Mouse (Mus musculus) limb, embryonic 14.5 days (tissue): ENCODE measurements around the gene Dab2. TPM values are rescaled to one million over a fixed set of nuclear protein-coding genes. Genes with fewer than 3 reads are reported as not detected.

Experiments used
- ATAC-seq: fragments of 200-750 bp; cut with Nextera tagmentation; 2 replicates; pipeline ENCODE4 v1.8.0; 2017; ENCODE audit warnings: low read depth, moderate number of reproducible peaks, moderate TSS enrichment; ENCODE audit not compliant: low FRiP score
- DNase-seq: peaks from one replicate; pipeline ENCODE4 v3.0.0-alpha.2; 2015; ENCODE audit warnings: low spot score
- H3K27ac ChIP-seq: fragments of 300-500 bp; sonication (generic); replicated peaks from 2 replicates; pipeline ENCODE4 v1.5.1; 2014; ENCODE audit warnings: low read depth, mild to moderate bottlenecking, low read length, moderate library complexity, mixed read lengths
- H3K27me3 ChIP-seq: fragments of 300-500 bp; sonication (generic); 2 replicates; pipeline ENCODE4 v1.6.1; 2014; ENCODE audit warnings: low read length, mixed read lengths; ENCODE audit not compliant: control insufficient read depth, insufficient read depth
- H3K36me3 ChIP-seq: fragments of 300-500 bp; sonication (generic); 2 replicates; pipeline ENCODE4 v1.6.1; 2014; ENCODE audit warnings: mild to moderate bottlenecking, low read length, moderate library complexity, mixed read lengths; ENCODE audit not compliant: control insufficient read depth, insufficient read depth
- H3K4me1 ChIP-seq: fragments of 300-500 bp; sonication (generic); 2 replicates; pipeline ENCODE4 v1.6.1; 2014; ENCODE audit warnings: antibody characterized with exemption, low read length, mixed read lengths; ENCODE audit not compliant: control insufficient read depth, insufficient read depth
- H3K4me2 ChIP-seq: fragments of 300-500 bp; sonication (generic); replicated peaks from 2 replicates; pipeline ENCODE4 v1.6.1; 2014; ENCODE audit warnings: low read depth, mild to moderate bottlenecking, low read length, moderate library complexity; ENCODE audit not compliant: severe bottlenecking
- H3K4me3 ChIP-seq: fragments of 300-500 bp; sonication (generic); replicated peaks from 2 replicates; pipeline ENCODE4 v1.5.1; 2014; ENCODE audit warnings: low read length
- H3K9ac ChIP-seq: fragments of 300-500 bp; sonication (generic); 2 replicates; pipeline ENCODE4 v1.6.1; 2014; ENCODE audit warnings: mild to moderate bottlenecking, low read depth, low read length, moderate library complexity; ENCODE audit not compliant: severe bottlenecking
- H3K9me3 ChIP-seq: fragments of 300-500 bp; sonication (generic); 2 replicates; pipeline ENCODE4 v1.6.1; 2016; ENCODE audit warnings: low read length; ENCODE audit not compliant: control insufficient read depth
- POLR2A ChIP-seq: fragments of 200-500 bp; IDR thresholded peaks from 2 replicates; pipeline ENCODE4 v1.8.0; 2012; ENCODE audit warnings: inconsistent platforms, mild to moderate bottlenecking, moderate library complexity, borderline replicate concordance; ENCODE audit not compliant: insufficient read depth, insufficient read length; ENCODE audit errors: extremely low read depth
- WGBS: fragments of 180-500 bp; shearing (Covaris S2); extraction: QIAGEN DNeasy Blood & Tissue Kit; methylation state at CpG from one replicate; pipeline ENCODE4 v1.1.7; 2014; 5-methylcytosine and 5-hydroxymethylcytosine counted together
- polyA plus RNA-seq, 2 experiments: library from polyadenylated mRNA; depleted of rRNA in 1 of 2; stranded (reverse) in 1 of 2; unstranded in 1 of 2; fragments of >200 nt; fragmentation: Nextera tagmentation in 1 of 2; extraction: Ambion mirVana in 1 of 2; gene quantifications; 2 replicates each; pipeline versions ENCODE4 v1.2.1 to v1.2.3; 2012 to 2014

The Dab2 gene
- polyA plus RNA-seq, 2 experiments, result 99.1 to 127 TPM

- no peak overlapping the region for H3K27ac ChIP-seq
- no peak overlapping the region for H3K9ac ChIP-seq
- 88% methylated on average over 5 of the region's 5 CpGs for WGBS
- no peak overlapping the region for H3K4me3 ChIP-seq
- TF ChIP-seq POLR2A, result no peak
- DNase-seq (no peak), ATAC-seq (no peak)
- no peaks in the 10 kb centered on the region for H3K4me1 ChIP-seq
- H3K27me3 ChIP-seq, result no peaks in the 10 kb centered on the region
- peaks cover 35% of the 10 kb centered on the region for H3K36me3 ChIP-seq
- no peak overlapping the region for H3K4me2 ChIP-seq
- no peaks in the 10 kb centered on the region for H3K9me3 ChIP-seq
Observed at GRCm38 (mm10) chr15:6415317-6415716, 115.7 kb downstream of the Dab2 start.

- peaks cover 71% of the 10 kb centered on the region for H3K36me3 ChIP-seq
Observed at GRCm38 (mm10) chr15:6431777-6432176, 132.2 kb downstream of the Dab2 start.

GRCm38 (mm10) chr15:6432411-6432810 lies 132.8 kb downstream of the Dab2 start:
- no peak for ATAC-seq
- no peaks in the 10 kb centered on the region for H3K9me3 ChIP-seq
- no peak overlapping the region for H3K27ac ChIP-seq
- H3K4me2 ChIP-seq, result no peak overlapping the region
- peaks cover 73% of the 10 kb centered on the region for H3K36me3 ChIP-seq
- H3K4me1 ChIP-seq, result no peaks in the 10 kb centered on the region
- no peak overlapping the region for H3K4me3 ChIP-seq
- WGBS, result 67% methylated on average over 7 of the region's 7 CpGs
- DNase-seq, result no peak
- no peaks in the 10 kb centered on the region for H3K27me3 ChIP-seq
- H3K9ac ChIP-seq, result no peak overlapping the region
- TF ChIP-seq POLR2A, result no peak

More at GRCm38 (mm10) chr15:6431777-6432176, 132.2 kb downstream of the Dab2 start:
- H3K27me3 ChIP-seq, result no peaks in the 10 kb centered on the region
- no peak overlapping the region for H3K9ac ChIP-seq
- H3K4me2 ChIP-seq, result no peak overlapping the region
- TF ChIP-seq POLR2A, result no peak
- ATAC-seq (no peak), DNase-seq (no peak)
- 88% methylated on average over 7 of the region's 7 CpGs for WGBS
- no peaks in the 10 kb centered on the region for H3K4me1 ChIP-seq
- no peak overlapping the region for H3K27ac ChIP-seq
- no peaks in the 10 kb centered on the region for H3K9me3 ChIP-seq
- no peak overlapping the region for H3K4me3 ChIP-seq

- H3K27ac ChIP-seq, result no peak overlapping the region
- no peaks in the 10 kb centered on the region for H3K9me3 ChIP-seq
- no peak for TF ChIP-seq POLR2A
- H3K27me3 ChIP-seq, result no peaks in the 10 kb centered on the region
- H3K4me3 ChIP-seq, result no peak overlapping the region
- no peak overlapping the region for H3K9ac ChIP-seq
- WGBS, result 81% methylated on average over 7 of the region's 7 CpGs
- no peak overlapping the region for H3K4me2 ChIP-seq
- no peak for DNase-seq
- H3K4me1 ChIP-seq, result no peaks in the 10 kb centered on the region
- ATAC-seq, result no peak
- peaks cover 68% of the 10 kb centered on the region for H3K36me3 ChIP-seq
Observed at GRCm38 (mm10) chr15:6435281-6435680, 135.7 kb downstream of the Dab2 start.

GRCm38 (mm10) chr15:6435773-6436172 lies 136.2 kb downstream of the Dab2 start:
- Histone ChIP-seq H3K27me3 (no peaks in the 10 kb centered on the region), H3K27ac (no peak overlapping the region), H3K4me1 (no peaks in the 10 kb centered on the region), H3K4me3 (no peak overlapping the region), H3K4me2 (no peak overlapping the region), H3K36me3 (peaks cover 63% of the 10 kb centered on the region), H3K9ac (no peak overlapping the region), H3K9me3 (no peaks in the 10 kb centered on the region)
- TF ChIP-seq POLR2A, result no peak
- DNase-seq (no peak), ATAC-seq (no peak)
- 57% methylated on average over 2 of the region's 2 CpGs for WGBS

- no peak overlapping the region for H3K4me2 ChIP-seq
- DNase-seq, result no peak
- H3K4me3 ChIP-seq, result no peak overlapping the region
- H3K9ac ChIP-seq, result no peak overlapping the region
- H3K4me1 ChIP-seq, result no peaks in the 10 kb centered on the region
- H3K27me3 ChIP-seq, result no peaks in the 10 kb centered on the region
- peaks cover 41% of the 10 kb centered on the region for H3K36me3 ChIP-seq
- ATAC-seq, result no peak
- WGBS, result 87% methylated on average over 3 of the region's 3 CpGs
- H3K27ac ChIP-seq, result no peak overlapping the region
- no peak for TF ChIP-seq POLR2A
- no peaks in the 10 kb centered on the region for H3K9me3 ChIP-seq
Observed at GRCm38 (mm10) chr15:6438685-6439084, 139.1 kb downstream of the Dab2 start.
